In genomic region chr3:90079763-90080497, GRCm38 (mm10) we compare ENCODE assay signal across 8 mouse cellular contexts. TPM values are rescaled to one million over a fixed set of nuclear protein-coding genes. Genes with fewer than 3 reads are reported as not detected.
DNase-seq lines count a peak whose midpoint lies in the region; ATAC-seq and TF ChIP-seq lines count a peak whose summit lies in the region.

No protein-coding gene starts in this region.

- H3K4me2 ChIP-seq in forebrain, embryonic 12.5 days: peak overlapping the region; percentile 92
- H3K4me2 ChIP-seq in heart, postnatal 0 days (ENCODE audit: low read depth, low read length): peak overlapping the region; percentile 73
- peak overlapping the region; percentile 77 for H3K4me2 ChIP-seq in lung, embryonic 14.5 days
- H3K4me2 ChIP-seq in neural tube, embryonic 15.5 days: peak overlapping the region; percentile 89

- H3K27me3 ChIP-seq in forebrain, embryonic 12.5 days: no peaks in the 10 kb centered on the region
- H3K27me3 ChIP-seq in heart, postnatal 0 days (ENCODE audit: control insufficient read depth, insufficient read depth, low read length): no peaks in the 10 kb centered on the region
- H3K27me3 ChIP-seq in lung, embryonic 14.5 days (ENCODE audit: insufficient read depth, low read length): no peaks in the 10 kb centered on the region
- no peaks in the 10 kb centered on the region for H3K27me3 ChIP-seq in neural tube, embryonic 15.5 days (replicated peaks)

- in situ Hi-C loops in ES-E14 (cut with MboI; ENCODE audit: low sequenced_read_pairs in 2 of 2, unreplicated experiment in 2 of 2): no loop called here

- under 1% methylated on average over 51 of the region's 53 CpGs for WGBS in forebrain, embryonic 12.5 days
- WGBS in heart, postnatal 0 days: under 1% methylated on average over 50 of the region's 53 CpGs
- under 1% methylated on average over 53 of the region's 53 CpGs for WGBS in lung, embryonic 14.5 days
- WGBS in neural tube, embryonic 15.5 days: under 1% methylated on average over 48 of the region's 53 CpGs

- ATAC-seq in forebrain, embryonic 12.5 days (ENCODE audit: low FRiP score): peak; percentile 71
- peak; percentile 51 for ATAC-seq in heart, postnatal 0 days (ENCODE audit: insufficient read depth, low read depth)
- peak; percentile 57 for ATAC-seq in lung, embryonic 14.5 days (ENCODE audit: insufficient read depth)
- ATAC-seq in neural tube, embryonic 15.5 days (ENCODE audit: low FRiP score): peak; percentile 71

- no peak for TF ChIP-seq CTCF in heart, postnatal 0 days (IDR thresholded peaks at IDR 0.05; ENCODE audit: low read depth)
- peak; percentile 1; the same call in 1 of the 2 replicates for TF ChIP-seq CTCF in lung, embryonic 14.5 days (IDR thresholded peaks at IDR 0.05; ENCODE audit: low read depth)

- H3K4me1 ChIP-seq in ES-E14 (ENCODE audit: control insufficient read depth in 2 of 2, insufficient read depth in 2 of 2, low read length in 2 of 2, poor library complexity in 1 of 2): peaks cover 13 to 18% of the 10 kb centered on the region in 2 experiments; a peak in 3 of 4 replicates
- peaks cover 56% of the 10 kb centered on the region for H3K4me1 ChIP-seq in forebrain, embryonic 12.5 days
- H3K4me1 ChIP-seq in heart, postnatal 0 days (ENCODE audit: control insufficient read depth, insufficient read depth): peaks cover 40% of the 10 kb centered on the region
- peaks cover 25% of the 10 kb centered on the region for H3K4me1 ChIP-seq in lung, embryonic 14.5 days (ENCODE audit: insufficient read depth)
- peaks cover 60% of the 10 kb centered on the region for H3K4me1 ChIP-seq in neural tube, embryonic 15.5 days

- H3K4me3 ChIP-seq in ES-E14 (ENCODE audit: insufficient read depth in 1 of 2, low read depth in 1 of 2, low read length in 2 of 2, poor library complexity in 1 of 2, severe bottlenecking in 1 of 2): peak overlapping the region; percentile 89 to 95
- H3K4me3 ChIP-seq in forebrain, embryonic 12.5 days (replicated peaks): peak overlapping the region; percentile 86
- peak overlapping the region; percentile 86 for H3K4me3 ChIP-seq in heart, postnatal 0 days (ENCODE audit: low read depth, low read length)
- H3K4me3 ChIP-seq in lung, embryonic 14.5 days (ENCODE audit: low read depth, low read length): peak overlapping the region; percentile 96
- H3K4me3 ChIP-seq in neural tube, embryonic 15.5 days (replicated peaks): peak overlapping the region; percentile 98

- peak; percentile 87 for DNase-seq in ES-E14 (ENCODE audit: low read depth, low spot score)
- DNase-seq in c-Kit-positive CD71-positive TER-119-positive erythroid progenitor cells, embryonic 14.5 days (ENCODE audit: low spot score): peak; percentile 64
- peak; percentile 79 for DNase-seq in heart, postnatal 0 days (ENCODE audit: low spot score)
- DNase-seq in kidney, postnatal 25 days: peak; percentile 69 to 85
- DNase-seq in lung, embryonic 14.5 days: peak; percentile 90
- peak; percentile 85 to 91 for DNase-seq in thymus, adult 18-20 months

- peaks cover 6% of the 10 kb centered on the region for H3K36me3 ChIP-seq in ES-E14 (ENCODE audit: control insufficient read depth, insufficient read depth, low read length, poor library complexity, severe bottlenecking)
- 0 out of 2 replicates have a peak, but pooled peaks cover 5% of the 10 kb centered on the region for H3K36me3 ChIP-seq in forebrain, embryonic 12.5 days (replicated peaks)
- no peaks in the 10 kb centered on the region for H3K36me3 ChIP-seq in heart, postnatal 0 days (replicated peaks; ENCODE audit: control insufficient read depth, insufficient read depth, low read length)
- 0 out of 2 replicates have a peak, but pooled peaks cover 8% of the 10 kb centered on the region for H3K36me3 ChIP-seq in lung, embryonic 14.5 days (ENCODE audit: insufficient read depth)
- no peaks in the 10 kb centered on the region for H3K36me3 ChIP-seq in neural tube, embryonic 15.5 days

- peak overlapping the region; percentile 99 for H3K27ac ChIP-seq in ES-E14 (ENCODE audit: insufficient read depth, low read depth, low read length, poor library complexity, severe bottlenecking)
- H3K27ac ChIP-seq in forebrain, embryonic 12.5 days: peak overlapping the region; percentile 95
- peak overlapping the region; percentile 95 for H3K27ac ChIP-seq in heart, postnatal 0 days (ENCODE audit: low read depth)
- H3K27ac ChIP-seq in lung, embryonic 14.5 days (ENCODE audit: low read depth): peak overlapping the region; percentile 99
- H3K27ac ChIP-seq in neural tube, embryonic 15.5 days (replicated peaks): peak overlapping the region; percentile 93

- H3K9me3 ChIP-seq in ES-E14 (ENCODE audit: control insufficient read depth, insufficient read depth, low read depth, low read length): no peaks in the 10 kb centered on the region
- H3K9me3 ChIP-seq in forebrain, embryonic 12.5 days: no peaks in the 10 kb centered on the region
- H3K9me3 ChIP-seq in heart, postnatal 0 days (replicated peaks; ENCODE audit: control insufficient read depth, low read length): no peaks in the 10 kb centered on the region
- H3K9me3 ChIP-seq in lung, embryonic 14.5 days (ENCODE audit: low read depth, low read length): no peaks in the 10 kb centered on the region
- H3K9me3 ChIP-seq in neural tube, embryonic 15.5 days (replicated peaks): no peaks in the 10 kb centered on the region

- TF ChIP-seq EP300 in heart, postnatal 0 days (IDR thresholded peaks at IDR 0.05; ENCODE audit: low read depth): no peak; the same call in 1 of the 2 replicates

- H3K9ac ChIP-seq in ES-E14 (ENCODE audit: insufficient read depth, low read depth, low read length, poor library complexity, severe bottlenecking): peak overlapping the region; percentile 96
- peak overlapping the region; percentile 84 for H3K9ac ChIP-seq in forebrain, embryonic 12.5 days
- H3K9ac ChIP-seq in heart, postnatal 0 days (replicated peaks; ENCODE audit: low read depth, low read length): peak overlapping the region; percentile 82
- H3K9ac ChIP-seq in lung, embryonic 14.5 days: peak overlapping the region; percentile 90
- H3K9ac ChIP-seq in neural tube, embryonic 15.5 days (replicated peaks): peak overlapping the region; percentile 85

TF ChIP-seq in ES-E14, 5 proteins besides CTCF, POLR2A, EP300 and RAD21:
- TF ChIP-seq CHD2 (IDR thresholded peaks at IDR 0.05; ENCODE audit: low read depth, low read length): no peak
- TF ChIP-seq MAFK (IDR thresholded peaks at IDR 0.05; ENCODE audit: insufficient read depth, low read depth, low read length): no peak
- TF ChIP-seq ZC3H11A (IDR thresholded peaks at IDR 0.05; ENCODE audit: borderline replicate concordance, low read depth, low read length): no peak
- TF ChIP-seq HCFC1 (IDR thresholded peaks at IDR 0.05; ENCODE audit: borderline replicate concordance, insufficient read depth, low read length): no peak; the same call in 1 of the 2 replicates
- TF ChIP-seq ZNF384 (IDR thresholded peaks at IDR 0.05; ENCODE audit: low read depth, low read length): no peak

RNA-seq across cellular contexts. Expression of gene Tpm3, which starts 7.5 kb away (rescaled TPM):
- total RNA-seq in ES-E14 (2012; rRNA removed): 241 and 287 TPM in 2 replicates
- 496 and 499 TPM in 2 replicates for polyA plus RNA-seq in forebrain, embryonic 12.5 days (2016; fragmentation: Nextera tagmentation; extraction: Ambion mirVana)
- 88.0 and 99.5 TPM in 2 replicates for total RNA-seq in heart, postnatal 0 days (2014; rRNA removed; ENCODE audit: low replicate concordance)
- polyA plus RNA-seq in heart, postnatal 0 days (2015; fragmentation: Nextera tagmentation; extraction: Ambion mirVana): 139 and 145 TPM in 2 replicates
- 634 and 654 TPM in 2 replicates for polyA plus RNA-seq in lung, embryonic 14.5 days (2014; fragmentation: Nextera tagmentation; extraction: Ambion mirVana)
- 313 and 382 TPM in 2 replicates for polyA plus RNA-seq in neural tube, embryonic 15.5 days (2015; fragmentation: Nextera tagmentation; extraction: Ambion mirVana)

RNA-seq across cellular contexts. Expression of gene Nup210l, which starts 24.0 kb away (rescaled TPM):
- total RNA-seq in ES-E14 (2012; rRNA removed): 0.80 and 0.85 TPM in 2 replicates
- 0.50 and 0.69 TPM in 2 replicates for polyA plus RNA-seq in forebrain, embryonic 12.5 days (2016; fragmentation: Nextera tagmentation; extraction: Ambion mirVana)
- 0.04 and 0.27 TPM in 2 replicates for total RNA-seq in heart, postnatal 0 days (2014; rRNA removed; ENCODE audit: low replicate concordance)
- 0.04 TPM in 1 of 2 replicates, not detected in the other for polyA plus RNA-seq in heart, postnatal 0 days (2015; fragmentation: Nextera tagmentation; extraction: Ambion mirVana)
- polyA plus RNA-seq in lung, embryonic 14.5 days (2014; fragmentation: Nextera tagmentation; extraction: Ambion mirVana): 0.39 and 0.58 TPM in 2 replicates
- polyA plus RNA-seq in neural tube, embryonic 15.5 days (2015; fragmentation: Nextera tagmentation; extraction: Ambion mirVana): 0.09 and 0.17 TPM in 2 replicates

RNA-seq across cellular contexts. Expression of gene Ubap2l, which starts 27.5 kb away (rescaled TPM):
- 85.4 and 109 TPM in 2 replicates for total RNA-seq in ES-E14 (2012; rRNA removed)
- 205 and 225 TPM in 2 replicates for polyA plus RNA-seq in forebrain, embryonic 12.5 days (2016; fragmentation: Nextera tagmentation; extraction: Ambion mirVana)
- 64.2 and 69.7 TPM in 2 replicates for total RNA-seq in heart, postnatal 0 days (2014; rRNA removed; ENCODE audit: low replicate concordance)
- polyA plus RNA-seq in heart, postnatal 0 days (2015; fragmentation: Nextera tagmentation; extraction: Ambion mirVana): 88.9 and 92.0 TPM in 2 replicates
- polyA plus RNA-seq in lung, embryonic 14.5 days (2014; fragmentation: Nextera tagmentation; extraction: Ambion mirVana): 236 and 257 TPM in 2 replicates
- 122 and 129 TPM in 2 replicates for polyA plus RNA-seq in neural tube, embryonic 15.5 days (2015; fragmentation: Nextera tagmentation; extraction: Ambion mirVana)

RNA-seq across cellular contexts. Expression of gene 4933434E20Rik, which starts 28.5 kb away (rescaled TPM):
- 69.2 and 73.7 TPM in 2 replicates for total RNA-seq in ES-E14 (2012; rRNA removed)
- polyA plus RNA-seq in forebrain, embryonic 12.5 days (2016; fragmentation: Nextera tagmentation; extraction: Ambion mirVana): 188 and 189 TPM in 2 replicates
- 111 and 183 TPM in 2 replicates for total RNA-seq in heart, postnatal 0 days (2014; rRNA removed; ENCODE audit: low replicate concordance)
- polyA plus RNA-seq in heart, postnatal 0 days (2015; fragmentation: Nextera tagmentation; extraction: Ambion mirVana): 151 and 165 TPM in 2 replicates
- 136 and 143 TPM in 2 replicates for polyA plus RNA-seq in lung, embryonic 14.5 days (2014; fragmentation: Nextera tagmentation; extraction: Ambion mirVana)
- polyA plus RNA-seq in neural tube, embryonic 15.5 days (2015; fragmentation: Nextera tagmentation; extraction: Ambion mirVana): 204 and 206 TPM in 2 replicates

Comparison
In these comparisons a context has a peak if more than half of its experiments do, and no peak if none do; other contexts are left out.
1. Peak in every context shown above with its lines: DNase-seq, ATAC-seq, H3K4me3 ChIP-seq and H3K27ac ChIP-seq.